Mouse (Mus musculus) thymus, postnatal 36 days (tissue): Measurements from ENCODE around the gene Daam2.

Experiments used
- DNase-seq, 2 experiments: peaks; one replicate each; pipeline ENCODE4 v3.0.0; 2022; ENCODE audit warnings: mixed read lengths in 2 of 2

The Daam2 gene

DNA sequence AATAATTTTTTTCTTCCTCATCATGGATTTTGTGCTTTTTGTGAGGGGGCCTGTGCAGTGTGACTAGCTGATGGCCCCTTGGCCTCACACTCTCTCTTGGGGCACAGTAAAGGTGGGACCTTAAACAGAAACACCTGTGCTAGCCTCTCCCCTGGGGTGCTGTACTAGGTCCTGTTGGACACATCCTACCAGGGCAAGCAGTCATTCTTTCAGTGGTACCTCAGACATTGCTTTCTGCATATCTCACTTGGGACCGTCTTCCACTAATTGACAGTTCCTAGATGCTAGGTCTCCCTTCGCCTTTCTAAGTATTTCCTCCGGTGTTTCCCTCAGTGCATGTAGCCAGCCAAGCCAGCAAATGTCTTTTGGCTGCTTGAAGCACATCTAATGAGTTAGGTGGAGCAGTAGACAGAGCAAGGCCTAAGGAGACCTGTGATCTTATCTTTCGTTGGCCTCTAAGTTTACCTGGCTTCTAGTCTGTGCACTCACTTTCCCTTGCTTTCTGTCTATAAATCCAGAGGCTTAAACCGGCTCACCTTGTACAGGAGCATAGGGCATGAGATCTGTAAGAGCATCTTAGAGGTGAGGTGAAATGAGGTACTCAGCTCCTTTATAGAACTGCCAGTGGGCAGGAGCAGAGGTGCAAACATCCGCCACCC, 134.5 kb downstream of the Daam2 start:
- no peak for DNase-seq

DNA sequence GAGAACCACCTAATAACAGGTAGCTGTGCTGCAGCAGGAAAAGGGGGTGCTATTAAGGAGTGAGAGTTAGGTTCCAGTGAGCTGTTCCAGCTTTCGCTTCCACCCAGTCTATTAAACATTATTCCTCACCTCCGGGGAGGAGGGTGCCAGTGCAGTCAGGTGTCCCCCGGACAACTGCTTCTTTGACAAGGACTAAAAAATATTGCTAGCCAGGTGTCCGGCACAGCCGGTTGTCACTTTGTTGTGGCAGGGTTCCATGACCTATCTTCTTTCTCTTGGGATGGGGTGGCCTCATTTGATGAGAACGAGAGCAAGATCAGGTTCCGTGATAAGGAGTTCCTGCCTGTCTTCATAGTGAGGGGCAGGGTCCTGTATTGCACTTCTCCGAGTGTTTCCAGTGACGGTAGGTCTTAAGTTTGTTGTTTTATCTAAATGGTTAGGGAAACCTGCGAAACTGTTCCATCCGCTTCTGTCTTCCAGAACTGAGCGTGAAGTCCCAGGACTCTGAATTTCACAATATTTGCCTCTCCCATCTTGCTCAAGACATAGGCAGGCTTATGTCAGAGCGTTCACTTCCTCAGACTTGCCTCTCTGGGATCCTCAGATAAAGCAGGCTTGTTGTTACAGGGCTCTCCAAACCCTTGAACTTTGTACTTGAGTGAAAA, 135.3 kb downstream of the Daam2 start:
- DNase-seq: no peak

DNA sequence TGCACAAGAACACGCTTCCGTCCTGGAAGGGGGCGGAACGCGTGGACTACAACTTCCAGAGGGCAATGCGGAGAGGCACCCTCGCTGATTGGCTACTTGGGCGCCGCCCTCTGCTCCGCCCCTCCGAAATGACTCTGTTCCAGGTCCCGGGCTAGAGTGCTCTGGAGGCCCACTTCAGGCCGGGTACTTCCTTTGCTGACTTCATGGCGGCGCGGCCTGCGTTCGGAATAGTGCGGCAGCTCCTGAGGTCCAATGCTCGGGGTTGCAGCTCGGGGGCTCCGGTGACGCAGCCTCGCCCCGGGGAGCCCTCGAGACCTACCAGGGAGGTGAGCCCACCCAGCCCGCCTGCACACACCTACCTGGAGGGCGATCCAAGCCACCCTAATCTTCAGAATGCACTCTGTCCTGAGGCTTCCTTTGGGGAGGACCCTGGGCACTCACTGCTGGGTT, 135.9 kb downstream of the Daam2 start, which contains the start of gene Mocs1:
TSS of gene Mocs1 (plus strand) at position 124 of the 450 bp plus-strand sequence.
- peak; percentile 93 to 96 for DNase-seq

DNA sequence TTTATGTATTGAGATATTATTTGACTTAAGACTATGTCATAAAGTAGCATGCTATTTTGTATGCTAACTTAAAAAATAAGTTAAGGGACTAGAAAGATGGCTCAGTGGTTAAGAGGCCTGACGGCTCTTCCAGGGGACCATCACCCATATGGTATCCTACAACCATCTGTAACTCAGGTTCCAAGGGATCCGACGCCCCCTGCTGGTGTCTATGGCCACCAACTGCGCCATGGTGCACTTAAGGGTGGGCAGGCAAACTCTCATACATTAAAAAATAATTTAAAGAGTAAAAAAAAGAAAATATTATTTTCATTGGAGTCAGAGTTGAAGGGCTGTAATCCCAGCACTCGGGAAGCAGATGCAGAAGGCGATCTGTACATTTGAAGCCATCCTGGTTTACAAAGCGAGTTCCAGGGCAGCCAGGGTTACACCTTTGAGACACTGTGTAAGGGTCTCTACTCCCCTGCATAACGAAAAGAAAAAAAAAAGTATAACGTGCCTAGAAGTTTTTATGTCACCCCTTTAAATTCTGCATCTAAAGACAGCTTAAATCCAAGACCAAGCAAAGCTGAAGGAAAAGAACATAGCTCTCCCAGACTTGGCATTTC, 136.4 kb downstream of the Daam2 start:
- DNase-seq: peak; percentile 54 to 55

DNA sequence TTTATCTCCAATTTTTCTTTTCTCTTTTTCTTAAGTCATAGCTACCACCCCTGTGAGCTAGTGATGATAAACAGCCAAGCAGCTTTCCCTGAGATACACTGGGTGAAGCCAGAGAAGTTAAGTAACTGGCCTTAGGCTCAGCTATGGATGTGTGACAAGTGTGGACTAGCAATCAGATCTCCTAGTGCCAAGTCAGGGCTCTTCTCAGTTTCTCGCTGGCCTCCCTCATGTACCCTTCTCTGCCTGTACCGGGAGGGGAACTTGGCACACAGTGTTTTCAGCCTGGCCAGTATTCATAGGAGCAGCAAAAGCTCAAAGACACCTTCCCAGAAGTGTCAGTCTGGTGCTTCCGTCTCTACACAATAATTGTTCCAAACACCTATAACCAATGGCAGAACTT, 140.3 kb downstream of the Daam2 start:
- DNase-seq: no peak

DNA sequence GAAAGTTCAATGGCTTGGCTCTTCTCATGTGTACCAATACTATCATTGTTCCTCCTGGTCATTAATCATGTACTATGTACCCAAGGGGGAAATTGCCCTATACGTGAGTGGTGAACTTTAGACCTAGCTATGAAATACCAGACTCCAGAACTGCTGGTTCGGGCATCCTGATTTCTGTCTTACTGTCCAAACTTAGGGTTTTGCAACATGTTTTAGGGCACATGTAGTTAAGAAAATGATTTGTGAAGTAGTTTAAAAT, 141.1 kb downstream of the Daam2 start:
- no peak for DNase-seq

DNA sequence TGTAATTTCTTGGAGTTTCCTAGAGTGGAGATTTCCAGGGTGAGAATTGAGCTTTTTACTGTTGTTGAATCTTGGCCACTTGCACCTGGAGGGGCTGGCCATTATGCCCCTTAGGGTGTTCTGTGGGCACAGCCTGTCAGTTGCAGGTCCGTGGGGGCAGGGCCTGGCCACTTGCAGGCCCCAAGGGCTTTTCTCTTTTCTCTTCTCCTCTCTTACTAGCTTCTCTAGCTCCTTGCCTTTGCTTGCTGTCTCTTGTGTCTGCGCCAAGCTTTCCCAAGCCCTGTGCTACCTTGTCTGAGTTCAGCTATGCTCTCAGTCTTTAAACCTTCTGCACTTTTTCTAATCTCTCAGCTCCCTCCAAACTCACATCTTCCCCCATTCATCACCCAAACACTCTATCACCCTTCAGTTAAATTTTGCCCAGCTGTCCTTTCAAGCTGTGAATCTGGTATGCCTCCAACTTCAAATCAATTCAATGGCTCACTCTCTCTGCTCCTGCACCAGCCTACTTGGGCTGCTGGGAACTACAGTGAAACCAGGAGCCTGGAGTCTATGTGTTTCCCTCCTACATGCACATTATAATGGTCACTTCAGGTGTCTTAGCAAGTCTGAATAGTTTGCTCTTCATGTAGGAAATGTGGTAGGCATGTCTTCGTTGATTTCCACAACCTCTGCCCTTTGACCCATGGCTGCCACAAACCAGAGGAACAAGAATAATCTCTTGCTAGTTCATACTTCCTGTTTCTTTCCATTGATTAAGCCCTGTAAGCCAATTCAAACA, 141.7 kb downstream of the Daam2 start:
- no peak for DNase-seq

DNA sequence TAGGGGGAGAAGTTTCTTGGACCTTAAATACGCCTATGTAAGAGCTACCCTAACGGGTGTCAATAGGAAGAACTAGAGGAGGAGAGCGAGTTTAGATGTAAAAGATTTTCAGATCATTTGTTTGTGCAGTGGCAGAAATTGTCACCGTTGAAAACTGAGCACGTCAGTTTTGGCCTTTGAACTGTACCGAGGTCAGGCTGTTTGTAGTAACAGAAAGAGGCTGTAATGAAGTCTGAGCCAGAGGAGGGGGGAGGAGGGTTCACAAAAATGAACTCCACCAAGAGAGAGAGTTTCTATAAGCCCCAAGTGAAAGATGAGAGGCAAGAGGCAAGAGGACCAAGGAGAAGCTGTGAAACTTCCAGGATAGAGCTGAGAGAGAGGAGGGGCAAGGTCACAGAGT, 144.3 kb downstream of the Daam2 start:
- DNase-seq: no peak

DNA sequence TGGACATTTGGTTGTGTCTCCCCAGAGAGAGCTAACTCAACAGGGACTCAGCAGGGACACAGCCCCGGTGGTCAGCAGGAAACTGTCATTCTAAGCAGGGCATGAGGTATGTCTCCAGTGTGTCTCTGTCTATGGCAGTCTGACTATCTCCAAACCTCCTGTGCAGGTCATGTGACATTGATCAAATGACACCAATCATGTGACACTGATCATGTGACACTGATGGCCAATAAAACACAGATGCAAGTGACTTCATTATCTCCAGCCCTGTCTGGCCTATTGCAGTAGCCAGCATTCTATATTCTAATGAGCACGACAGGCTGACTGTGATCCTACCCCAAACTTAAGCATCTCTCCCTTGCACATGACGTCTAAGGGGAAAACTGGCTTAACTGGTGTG, 147.9 kb downstream of the Daam2 start:
- no peak for DNase-seq

DNA sequence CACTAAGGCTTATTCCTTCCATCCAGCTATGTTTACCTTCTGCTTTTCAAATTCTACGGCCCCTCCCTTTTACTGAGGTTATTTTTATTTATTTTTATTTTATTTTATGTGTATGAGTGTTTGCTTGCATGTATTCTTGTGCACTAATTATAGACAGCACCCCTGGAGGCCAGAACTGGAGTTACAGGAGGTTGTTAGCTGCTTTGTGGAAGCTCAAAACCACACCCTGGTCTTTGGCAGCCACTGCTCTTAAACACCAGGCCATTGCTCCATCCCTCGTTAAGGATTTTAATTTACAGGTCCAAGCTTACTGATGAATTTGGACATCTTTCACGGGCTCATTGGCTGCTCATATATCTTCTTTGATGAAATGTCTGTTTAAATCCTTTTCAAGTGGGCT, 150.6 kb downstream of the Daam2 start:
- no peak for DNase-seq

DNA sequence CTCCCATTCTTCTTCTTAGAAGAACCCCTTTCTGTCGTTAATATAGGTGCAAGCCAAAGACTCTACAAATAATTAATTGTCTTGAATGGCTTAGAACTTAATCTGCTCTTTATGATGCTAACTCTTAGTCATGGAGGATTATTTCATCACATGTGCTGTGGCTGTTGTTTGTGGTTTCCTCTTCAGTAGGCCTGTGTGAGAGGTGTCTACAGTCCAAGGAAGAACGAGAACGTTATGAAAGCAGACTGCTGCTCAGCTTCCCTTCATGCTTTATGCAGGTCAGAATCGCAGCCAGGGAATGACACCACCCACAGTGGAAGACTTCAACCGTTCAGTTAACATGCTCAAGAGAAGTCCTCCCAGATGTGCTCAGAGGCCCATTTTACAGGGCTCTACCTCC, 151.2 kb downstream of the Daam2 start:
- DNase-seq: no peak
